Mouse (Mus musculus) liver, postnatal 0 days (tissue): ENCODE data around the gene Rps13.

Source experiments
- CTCF ChIP-seq: sonication (generic); IDR thresholded peaks from 2 replicates; pipeline ENCODE4 v1.5.1; 2016; ENCODE audit warnings: antibody characterized with exemption, low read depth
- EP300 ChIP-seq: IDR thresholded peaks from 2 replicates; pipeline ENCODE4 v1.6.1; 2016; ENCODE audit warnings: antibody characterized with exemption, low read depth, mild to moderate bottlenecking

- TF ChIP-seq CTCF (no peak), EP300 (no peak)
Observed at GRCm38 (mm10) chr7:116282755-116283154, 51.2 kb downstream of the Rps13 start.
